Mouse (Mus musculus) heart, embryonic 10.5 days (tissue): ENCODE measurements at regions not wholly inside any gene's neighbourhood (a gene's known extent, or its start where the extent isn't known, plus 50 kb on each side); places are given as distances from the start of the nearest gene placed in this dataset.

Experiments used
- DNase-seq: peaks from one replicate; pipeline ENCODE4 v3.0.0-alpha.2; 2017; ENCODE audit warnings: low spot score
- H3K27ac ChIP-seq: fragments of 300-500 bp; sonication (generic); 2 replicates; pipeline ENCODE4 v1.5.1; 2016; ENCODE audit warnings: mild to moderate bottlenecking
- H3K27me3 ChIP-seq: fragments of 300-500 bp; sonication (generic); 2 replicates; pipeline ENCODE4 v1.6.1; 2016; ENCODE audit warnings: mild to moderate bottlenecking; ENCODE audit not compliant: poor library complexity, insufficient read depth, severe bottlenecking
- H3K36me3 ChIP-seq: fragments of 300-500 bp; sonication (generic); 2 replicates; pipeline ENCODE4 v1.6.1; 2016; ENCODE audit warnings: mild to moderate bottlenecking, moderate library complexity
- H3K4me1 ChIP-seq: fragments of 300-500 bp; sonication (generic); 2 replicates; pipeline ENCODE4 v1.6.1; 2016; ENCODE audit warnings: mild to moderate bottlenecking
- H3K4me3 ChIP-seq: fragments of 300-500 bp; sonication (generic); 2 replicates; pipeline ENCODE4 v1.5.1; 2016; ENCODE audit warnings: mild to moderate bottlenecking, moderate library complexity
- H3K9me3 ChIP-seq: fragments of 300-500 bp; sonication (generic); 2 replicates; pipeline ENCODE4 v1.6.1; 2016; ENCODE audit warnings: mild to moderate bottlenecking, moderate library complexity
- WGBS: fragments of 180-500 bp; shearing (Covaris S2); methylation state at CpG from one replicate; pipeline ENCODE4 v1.1.7; 2016; 5-methylcytosine and 5-hydroxymethylcytosine counted together

DNA sequence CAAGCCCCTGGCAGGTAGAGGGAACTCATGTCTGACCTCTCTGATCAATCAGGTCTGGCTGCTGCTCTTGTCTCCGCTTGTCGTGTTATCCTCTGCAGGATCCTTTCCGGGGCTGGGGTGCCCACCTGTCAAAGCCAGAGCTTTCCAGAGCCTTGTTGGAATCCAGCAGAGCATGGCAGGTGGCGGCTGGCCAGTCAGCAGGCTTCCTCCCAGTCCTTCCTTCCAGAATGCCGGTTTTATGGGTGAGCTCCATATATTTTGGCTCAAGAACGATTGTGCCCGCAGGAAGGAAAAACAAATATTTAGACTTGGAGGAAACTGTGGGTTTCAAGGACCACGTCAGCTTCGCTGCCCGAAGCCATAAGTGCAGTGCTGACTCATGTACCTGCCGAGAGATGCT, 66.3 kb upstream of the Msx1 start:
- Histone ChIP-seq H3K27ac (no peak overlapping the region), H3K4me1 (peaks cover 28% of the 10 kb centered on the region), H3K27me3 (peaks cover 85% of the 10 kb centered on the region), H3K9me3 (no peaks in the 10 kb centered on the region), H3K4me3 (no peak overlapping the region), H3K36me3 (no peaks in the 10 kb centered on the region)
- WGBS, result 49% methylated on average over 11 of the region's 11 CpGs
- no peak for DNase-seq

DNA sequence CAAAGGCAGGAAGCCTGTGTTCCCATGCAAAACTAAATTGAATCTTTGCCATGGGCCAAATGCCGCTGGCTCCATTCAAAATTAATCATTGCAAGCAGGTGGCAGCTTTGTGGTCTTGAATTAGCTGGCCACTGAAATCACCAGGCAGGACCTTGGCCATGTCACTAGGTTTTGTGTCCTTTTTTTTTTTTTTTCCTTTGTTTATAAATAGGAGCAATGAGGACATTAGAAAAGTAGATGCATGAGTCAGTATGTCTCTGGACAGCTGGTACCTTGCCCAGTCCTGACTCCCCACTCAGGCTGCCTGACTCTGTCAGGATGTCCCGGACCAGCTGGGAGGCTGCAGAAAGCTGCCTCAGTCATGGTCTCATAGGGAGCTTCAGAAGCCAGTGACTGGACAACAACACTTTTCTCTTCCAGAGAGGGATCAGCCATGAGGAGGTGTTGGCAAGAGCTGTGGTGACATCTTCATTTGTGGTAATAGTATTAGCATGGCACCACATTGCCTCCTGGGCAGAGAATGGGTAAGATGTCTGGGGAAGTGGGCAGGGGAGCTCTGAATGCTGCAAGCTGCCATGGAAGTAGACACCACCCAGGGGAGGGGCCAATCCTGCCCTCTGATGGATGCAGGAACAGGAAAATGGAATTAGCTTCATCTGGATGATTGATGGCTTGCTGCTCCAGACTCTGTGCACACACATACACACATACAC, 55.4 kb upstream of the Msx1 start:
- WGBS, result 75% methylated on average over 2 of the region's 2 CpGs
- Histone ChIP-seq H3K27ac (no peak overlapping the region), H3K27me3 (no peaks in the 10 kb centered on the region), H3K36me3 (no peaks in the 10 kb centered on the region), H3K4me3 (no peak overlapping the region), H3K4me1 (no peaks in the 10 kb centered on the region), H3K9me3 (no peaks in the 10 kb centered on the region)
- no peak for DNase-seq

DNA sequence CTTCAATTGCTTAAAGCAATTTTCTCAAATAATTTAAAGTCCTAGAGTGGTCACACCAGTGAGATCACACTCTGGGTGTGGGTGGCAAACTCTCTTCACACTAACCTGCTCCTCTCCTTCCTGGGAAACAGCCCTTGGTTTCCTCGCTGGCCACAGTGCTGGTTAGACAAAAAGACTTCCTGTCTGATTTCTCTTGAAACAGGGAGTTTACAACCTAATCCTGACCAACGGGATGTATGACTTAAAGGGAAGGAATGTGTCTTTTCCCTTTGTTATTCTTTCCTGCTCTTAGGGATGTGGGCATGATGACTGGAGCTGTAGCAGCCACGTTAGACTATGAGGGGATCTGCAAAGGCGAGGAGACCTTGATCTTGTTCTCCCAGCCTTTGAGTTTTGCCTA, 51.9 kb upstream of the Msx1 start:
- Histone ChIP-seq H3K4me1 (no peaks in the 10 kb centered on the region), H3K27ac (no peak overlapping the region), H3K4me3 (no peak overlapping the region), H3K36me3 (no peaks in the 10 kb centered on the region), H3K27me3 (no peaks in the 10 kb centered on the region; the same call in 1 of the 2 replicates), H3K9me3 (no peaks in the 10 kb centered on the region)
- DNase-seq, result no peak
- 47% methylated on average over 4 of the region's 4 CpGs for WGBS

DNA sequence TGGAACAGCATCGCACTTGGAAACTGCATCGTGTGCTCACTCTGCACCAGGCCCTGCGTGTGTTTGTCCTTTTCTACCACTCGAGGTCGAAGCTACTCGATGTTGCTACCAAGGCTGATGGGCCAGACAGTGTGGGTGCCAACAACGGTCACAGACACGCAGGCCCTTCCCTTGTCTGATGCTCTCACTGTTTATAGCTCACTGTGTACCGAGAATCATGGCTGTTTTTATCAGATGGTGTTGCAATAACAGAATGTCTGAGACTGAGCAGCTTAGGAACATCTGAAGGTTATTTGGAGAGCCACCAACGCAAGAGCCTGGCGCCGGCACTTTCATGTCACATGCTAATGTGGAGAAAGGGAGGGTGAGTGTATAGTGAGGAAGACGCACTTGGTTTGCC, 51.1 kb upstream of the Msx1 start:
- WGBS, result 81% methylated on average over 13 of the region's 13 CpGs
- DNase-seq, result no peak
- no peaks in the 10 kb centered on the region for H3K9me3 ChIP-seq
- no peaks in the 10 kb centered on the region for H3K36me3 ChIP-seq
- no peaks in the 10 kb centered on the region; the same call in 1 of the 2 replicates for H3K27me3 ChIP-seq
- no peaks in the 10 kb centered on the region for H3K4me1 ChIP-seq
- no peak overlapping the region for H3K27ac ChIP-seq
- no peak overlapping the region for H3K4me3 ChIP-seq

DNA sequence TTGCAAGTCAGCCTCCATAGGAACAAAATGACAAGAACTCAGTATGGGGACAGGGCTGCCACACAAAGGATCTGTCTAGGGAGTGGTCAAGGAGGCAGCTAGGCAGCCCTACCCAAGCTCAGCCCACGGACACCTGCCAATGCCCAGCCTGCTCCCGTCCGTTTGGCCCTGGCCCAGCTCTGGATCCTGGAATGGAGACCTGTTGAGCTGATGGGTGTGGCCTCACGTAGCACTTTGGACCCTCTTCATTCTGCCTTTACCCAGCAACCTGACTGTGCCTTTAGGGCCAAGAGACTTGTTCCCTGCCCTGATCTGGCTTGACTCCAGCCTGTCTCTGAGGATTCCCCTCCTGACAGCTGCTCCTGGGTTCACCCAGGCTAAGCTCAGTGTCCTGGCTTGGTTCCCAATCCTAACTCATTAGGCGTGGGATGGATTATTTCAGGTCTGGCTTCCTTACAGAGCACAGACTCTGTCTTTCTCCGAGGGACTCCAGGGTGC, 50.5 kb upstream of the Msx1 start:
- H3K9me3 ChIP-seq, result no peaks in the 10 kb centered on the region
- no peaks in the 10 kb centered on the region for H3K36me3 ChIP-seq
- 74% methylated on average over 6 of the region's 6 CpGs for WGBS
- H3K27ac ChIP-seq, result no peak overlapping the region
- H3K27me3 ChIP-seq, result no peaks in the 10 kb centered on the region; the same call in 1 of the 2 replicates
- DNase-seq, result no peak
- no peak overlapping the region for H3K4me3 ChIP-seq
- no peaks in the 10 kb centered on the region for H3K4me1 ChIP-seq
